Mouse (Mus musculus) testis, adult 2 months (tissue): Measurements from ENCODE around the gene Rab34. TPM values are rescaled to one million over a fixed set of nuclear protein-coding genes. Genes with fewer than 3 reads are reported as not detected.

ENCODE experiments used
- H3K27ac ChIP-seq: fragments of 200-500 bp; 2 replicates; pipeline ENCODE4 v1.5.1; 2012; ENCODE audit warnings: low read depth, low read length; ENCODE audit not compliant: control insufficient read depth, insufficient read depth
- H3K27me3 ChIP-seq: fragments of 200-500 bp; 2 replicates; pipeline ENCODE4 v1.6.1; 2012; ENCODE audit warnings: mild to moderate bottlenecking, low read length, moderate library complexity; ENCODE audit not compliant: control insufficient read depth, insufficient read depth
- H3K36me3 ChIP-seq: fragments of 200-500 bp; 2 replicates; pipeline ENCODE4 v1.6.1; 2012; ENCODE audit warnings: mild to moderate bottlenecking, low read length; ENCODE audit not compliant: control insufficient read depth, insufficient read depth
- H3K4me1 ChIP-seq: fragments of 200-500 bp; 2 replicates; pipeline ENCODE4 v1.6.1; 2012; ENCODE audit warnings: low read length; ENCODE audit not compliant: control insufficient read depth, insufficient read depth
- H3K4me3 ChIP-seq: fragments of 200-500 bp; 2 replicates; pipeline ENCODE4 v1.5.1; 2012; ENCODE audit warnings: low read depth, mild to moderate bottlenecking, low read length, moderate library complexity, mixed read lengths; ENCODE audit not compliant: control insufficient read depth
- CTCF ChIP-seq: fragments of 200-500 bp; IDR thresholded peaks from 2 replicates; pipeline ENCODE4 v1.5.1; 2012; ENCODE audit warnings: low read depth, mild to moderate bottlenecking, inconsistent platforms, low read length, moderate library complexity; ENCODE audit not compliant: control insufficient read depth, insufficient read depth, insufficient replicate concordance
- POLR2A ChIP-seq: fragments of 200-500 bp; IDR thresholded peaks from 2 replicates; pipeline ENCODE4 v1.6.1; 2012; ENCODE audit warnings: low read depth, mild to moderate bottlenecking, inconsistent platforms, low read length, moderate library complexity; ENCODE audit not compliant: control insufficient read depth
- polyA plus RNA-seq: library from polyadenylated mRNA; depleted of rRNA; stranded (reverse); fragments of >200 nt; gene quantifications from 2 replicates; pipeline ENCODE4 v1.2.3, GENCODE M21; 2012; rRNA removed

Rab34 gene
- polyA plus RNA-seq, 1 experiment = 13.2 TPM

DNA sequence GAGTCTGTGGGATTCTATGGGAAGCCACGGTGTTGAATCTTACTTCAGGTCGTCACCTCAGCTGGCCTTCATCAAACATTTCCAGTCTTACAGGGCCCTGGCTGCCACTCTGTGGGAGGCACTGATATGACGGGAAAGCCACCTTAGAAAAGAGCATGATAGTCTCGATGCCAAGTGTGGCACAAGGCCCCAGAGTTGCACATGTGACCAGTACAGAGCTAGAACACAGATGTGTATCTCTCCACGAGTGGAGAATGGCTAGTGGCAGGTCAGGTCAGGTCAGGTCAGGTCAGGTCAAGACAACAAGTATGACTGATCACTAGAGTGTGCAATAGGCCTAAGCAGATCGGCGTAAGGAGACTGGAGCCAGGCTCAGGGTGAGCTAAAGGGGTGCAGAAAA is 22.4 kb downstream of the Rab34 start:
- TF ChIP-seq CTCF (no peak), POLR2A (no peak)
- peak overlapping the region; percentile 13 for H3K4me3 ChIP-seq
- H3K4me1 ChIP-seq = no peaks in the 10 kb centered on the region
- H3K27me3 ChIP-seq = no peaks in the 10 kb centered on the region
- H3K27ac ChIP-seq = peak overlapping the region; percentile 27
- H3K36me3 ChIP-seq = peaks cover 12% of the 10 kb centered on the region

DNA sequence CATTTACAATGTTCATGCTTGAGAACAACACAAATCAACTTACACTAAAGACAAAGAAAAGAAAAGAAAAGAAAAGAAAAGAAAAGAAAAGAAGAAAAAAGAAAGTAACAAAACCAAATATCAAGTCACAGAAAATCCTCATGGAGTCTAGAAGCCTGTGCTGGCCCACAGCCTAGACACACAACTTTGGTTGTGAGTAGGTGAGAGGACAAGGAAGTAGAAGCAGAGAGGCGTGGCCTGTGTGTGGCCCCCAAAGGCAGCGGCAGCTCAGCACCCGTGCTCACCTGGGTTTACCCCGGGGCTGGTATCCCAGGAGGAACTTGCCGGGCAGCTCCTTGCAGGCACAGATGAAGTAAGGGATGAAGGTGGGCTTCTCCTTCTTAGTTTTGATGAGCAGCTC is 23.3 kb downstream of the Rab34 start:
- Histone ChIP-seq H3K27ac (no peak overlapping the region), H3K4me1 (no peaks in the 10 kb centered on the region), H3K4me3 (no peak overlapping the region), H3K27me3 (no peaks in the 10 kb centered on the region), H3K36me3 (peaks cover 13% of the 10 kb centered on the region)
- TF ChIP-seq CTCF = no peak
- TF ChIP-seq POLR2A = no peak

DNA sequence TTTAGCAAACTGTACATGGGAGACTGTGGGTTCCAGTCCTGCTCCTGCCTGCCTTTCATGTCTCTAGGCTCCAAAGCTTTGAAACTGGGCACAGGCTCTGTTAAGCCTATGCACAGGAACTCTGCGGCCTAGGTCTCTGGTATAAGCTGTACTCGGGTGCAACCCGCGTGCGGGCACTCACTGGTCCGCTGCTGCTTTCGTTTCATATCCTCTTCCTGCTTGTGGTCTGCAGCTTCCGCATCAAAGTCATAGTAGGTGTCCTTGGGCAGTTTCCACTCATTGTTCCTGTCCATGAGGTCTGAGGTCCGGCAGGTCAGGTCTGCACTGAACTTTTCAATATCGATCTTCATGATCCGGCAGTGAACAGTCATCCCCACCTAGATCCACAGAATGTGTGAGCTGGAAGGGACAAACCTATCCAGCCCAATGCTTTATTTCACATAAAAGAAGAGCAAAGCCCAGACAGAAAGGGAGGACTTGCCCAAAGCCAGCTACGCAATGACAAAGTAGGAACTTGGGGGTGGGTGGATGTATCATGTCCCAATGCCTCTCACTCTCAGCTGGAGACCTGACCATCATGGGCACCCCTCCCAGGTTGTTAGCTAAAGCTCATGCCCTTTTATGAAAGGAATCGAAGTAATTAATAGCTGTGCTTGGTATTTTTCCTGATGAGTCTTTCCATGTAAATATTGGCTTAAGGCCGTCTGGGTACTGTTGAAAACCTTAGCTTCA is 25.0 kb downstream of the Rab34 start:
- no peak for TF ChIP-seq CTCF
- TF ChIP-seq POLR2A = no peak
- H3K36me3 ChIP-seq = peaks cover 9% of the 10 kb centered on the region

DNA sequence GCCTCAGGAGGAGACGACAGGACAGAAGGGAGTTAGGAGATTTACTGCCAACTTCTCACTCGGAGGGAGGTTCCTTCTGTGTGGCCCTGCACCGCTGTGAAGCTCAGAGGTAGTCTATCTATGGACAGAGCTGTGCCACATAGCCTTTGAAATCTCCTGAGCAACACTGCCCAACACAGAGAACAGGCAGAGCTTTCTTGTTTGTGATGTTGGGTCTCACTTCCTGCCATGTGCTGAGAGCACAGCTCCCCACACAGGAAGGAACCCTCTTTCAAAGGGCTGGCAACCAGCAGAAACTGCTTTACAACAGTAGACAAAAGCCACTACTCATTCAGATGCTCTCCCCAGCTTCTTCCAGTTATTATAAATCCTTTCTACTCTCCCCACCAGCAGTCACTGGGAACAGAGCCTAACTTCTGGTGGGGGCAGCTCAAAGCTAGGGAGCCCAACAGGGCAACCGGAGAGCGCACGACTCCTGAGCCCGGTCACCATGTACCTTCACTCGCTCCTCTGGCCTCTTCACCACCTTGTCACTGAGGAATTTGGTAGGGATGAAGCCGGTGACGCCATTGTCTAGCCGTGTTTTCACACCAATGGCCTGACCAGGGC is 27.6 kb downstream of the Rab34 start:
- H3K4me3 ChIP-seq = no peak overlapping the region
- no peaks in the 10 kb centered on the region for H3K4me1 ChIP-seq
- TF ChIP-seq CTCF (no peak), POLR2A (no peak)
- H3K27ac ChIP-seq = no peak overlapping the region
- H3K27me3 ChIP-seq = no peaks in the 10 kb centered on the region
- peaks cover 12% of the 10 kb centered on the region for H3K36me3 ChIP-seq

More for the DNA sequence above, 25.0 kb downstream of the Rab34 start:
- Histone ChIP-seq H3K4me1 (no peaks in the 10 kb centered on the region), H3K27me3 (no peaks in the 10 kb centered on the region), H3K27ac (0 out of 2 replicates have a peak overlapping the region, but pooled peaks have one; percentile 11), H3K4me3 (no peak overlapping the region)

DNA sequence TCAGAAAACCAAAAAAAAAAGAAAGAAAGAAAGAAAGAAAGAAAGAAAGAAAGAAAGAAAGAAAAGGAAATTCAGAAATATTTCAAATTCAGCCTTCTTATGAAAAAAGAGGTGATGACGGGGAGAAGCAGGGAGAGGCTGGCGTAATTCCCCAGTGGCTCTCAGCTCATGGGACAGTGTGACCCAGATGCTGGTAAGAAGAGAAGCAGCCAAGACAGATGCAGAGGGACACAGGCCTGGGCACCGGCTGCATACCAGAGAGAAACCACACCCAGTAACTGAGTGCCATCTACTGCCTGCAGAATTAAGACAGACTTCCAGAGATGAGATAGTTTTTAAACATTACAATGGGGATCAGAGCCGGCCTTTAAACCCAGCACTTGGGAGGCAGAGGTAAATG is 35.4 kb downstream of the Rab34 start:
- Histone ChIP-seq H3K36me3 (peaks cover 10% of the 10 kb centered on the region), H3K4me3 (no peak overlapping the region), H3K27me3 (no peaks in the 10 kb centered on the region), H3K27ac (no peak overlapping the region), H3K4me1 (no peaks in the 10 kb centered on the region)
- TF ChIP-seq POLR2A (no peak), CTCF (no peak)

DNA sequence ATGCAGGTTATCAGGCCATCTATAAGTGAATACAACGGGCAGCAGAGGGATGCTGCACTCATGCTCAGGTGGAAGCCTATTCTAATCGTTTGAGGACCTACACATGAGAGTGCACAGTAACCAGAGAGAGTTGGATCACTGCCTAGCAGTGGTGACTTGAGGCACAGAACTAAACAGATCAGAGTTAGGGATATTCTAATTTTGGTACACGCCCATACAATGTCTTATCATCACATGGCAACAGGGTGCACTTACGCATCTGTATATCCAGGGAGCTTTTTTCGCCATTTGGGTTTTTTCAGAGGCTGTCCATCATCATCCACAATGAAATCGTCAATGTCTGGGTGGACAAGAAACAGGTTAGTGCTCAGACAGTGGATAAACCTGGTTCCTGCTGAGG is 43.3 kb downstream of the Rab34 start:
- TF ChIP-seq CTCF (no peak), POLR2A (no peak)
- H3K4me3 ChIP-seq = no peak overlapping the region
- H3K27ac ChIP-seq = no peak overlapping the region
- H3K27me3 ChIP-seq = no peaks in the 10 kb centered on the region
- H3K4me1 ChIP-seq = no peaks in the 10 kb centered on the region
- peaks cover 4% of the 10 kb centered on the region for H3K36me3 ChIP-seq

DNA sequence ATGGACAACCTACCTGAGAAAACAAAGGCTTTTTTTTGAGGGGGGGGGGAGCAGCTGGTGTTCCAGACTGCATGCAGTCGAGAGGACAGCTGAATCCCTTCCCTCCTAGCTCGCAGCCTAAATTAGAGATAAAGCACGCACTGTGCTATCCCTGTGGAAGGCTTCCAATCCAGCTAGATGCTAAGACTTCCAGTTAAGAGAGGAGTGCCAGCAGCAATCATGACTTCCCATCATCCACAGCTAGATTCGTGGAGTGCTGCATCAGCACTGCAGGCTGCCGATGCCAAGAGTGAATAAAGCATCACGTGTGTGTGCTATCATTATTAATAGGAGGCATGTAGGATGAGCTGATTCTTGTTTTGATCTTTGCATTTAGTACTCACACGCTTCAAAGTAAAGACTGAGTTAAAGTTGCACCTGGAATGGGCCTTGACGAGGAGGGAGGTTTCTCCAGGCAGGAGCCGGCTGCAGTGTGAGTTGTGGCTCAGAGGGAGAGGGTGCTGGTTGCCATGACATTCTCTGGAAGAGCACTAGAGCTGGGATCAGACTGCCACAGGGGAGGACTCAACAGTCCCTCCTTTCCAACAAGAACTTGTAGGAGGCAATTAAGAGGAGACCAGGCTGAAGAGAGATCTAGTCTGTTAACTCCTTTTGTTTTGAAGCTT is 52.1 kb downstream of the Rab34 start:
- H3K4me3 ChIP-seq = no peak overlapping the region
- H3K36me3 ChIP-seq = peaks cover 4% of the 10 kb centered on the region
- H3K27me3 ChIP-seq = no peaks in the 10 kb centered on the region
- no peak for TF ChIP-seq CTCF
- no peak overlapping the region for H3K27ac ChIP-seq
- no peaks in the 10 kb centered on the region; the same call in 1 of the 2 replicates for H3K4me1 ChIP-seq

Other genes starting within 250 kb of the Rab34 start
- 24.6 and 26.7 TPM in 2 replicates for gene Phf12, start 205.7 kb upstream of the Rab34 start, polyA plus RNA-seq
- 4.9 and 5.1 TPM in 2 replicates for gene Dhrs13, start 156.2 kb upstream of the Rab34 start, polyA plus RNA-seq
- gene Flot2, start 150.5 kb upstream of the Rab34 start, polyA plus RNA-seq = 35.3 and 36.6 TPM in 2 replicates
- gene Eral1, start 108.0 kb upstream of the Rab34 start, polyA plus RNA-seq = 17.4 and 18.2 TPM in 2 replicates
- gene Fam222b, start 93.8 kb upstream of the Rab34 start, polyA plus RNA-seq = 11.5 and 11.7 TPM in 2 replicates
- 9.5 and 12.5 TPM in 2 replicates for gene Traf4, start 22.8 kb upstream of the Rab34 start, polyA plus RNA-seq
- gene Nek8, start 11.8 kb upstream of the Rab34 start, polyA plus RNA-seq = 22.2 and 22.3 TPM in 2 replicates
- gene Tlcd1, start 11.7 kb upstream of the Rab34 start, polyA plus RNA-seq = 65.1 and 73.7 TPM in 2 replicates
- gene Rpl23a, start 4.8 kb upstream of the Rab34 start, polyA plus RNA-seq = 125 and 137 TPM in 2 replicates
- 175 and 191 TPM in 2 replicates for gene Proca1, start 5.0 kb downstream of the Rab34 start, polyA plus RNA-seq
- 34.2 and 35.3 TPM in 2 replicates for gene Sdf2, start 57.3 kb downstream of the Rab34 start, polyA plus RNA-seq
- gene Supt6, start 57.6 kb downstream of the Rab34 start, polyA plus RNA-seq = 20.1 and 22.2 TPM in 2 replicates
- gene 2610507B11Rik, start 73.3 kb downstream of the Rab34 start, polyA plus RNA-seq = 125 and 133 TPM in 2 replicates
- 0.22 and 0.28 TPM in 2 replicates for gene BC030499, start 102.4 kb downstream of the Rab34 start, polyA plus RNA-seq
- 54.3 and 56.0 TPM in 2 replicates for gene Spag5, start 113.1 kb downstream of the Rab34 start, polyA plus RNA-seq
- gene Aldoc, start 134.5 kb downstream of the Rab34 start, polyA plus RNA-seq = 5.8 and 7.4 TPM in 2 replicates
- gene Pigs, start 140.0 kb downstream of the Rab34 start, polyA plus RNA-seq = 57.4 and 69.7 TPM in 2 replicates
- 47.2 and 66.7 TPM in 2 replicates for gene Unc119, start 155.1 kb downstream of the Rab34 start, polyA plus RNA-seq
- gene Foxn1, start 198.1 kb downstream of the Rab34 start, polyA plus RNA-seq = not detected in 2 replicates
- 2.8 and 3.1 TPM in 2 replicates for gene Slc13a2, start 233.8 kb downstream of the Rab34 start, polyA plus RNA-seq